Mouse (Mus musculus) G1E-ER4 (cell line): Measurements from ENCODE around the gene Cd207. TPM values are rescaled to one million over a fixed set of nuclear protein-coding genes. Genes with fewer than 3 reads are reported as not detected.

ENCODE experiments used
- GATA1 ChIP-seq: IDR thresholded peaks from one replicate; pipeline ENCODE4 v1.8.0; 2012; ENCODE audit warnings: low read length, inconsistent platforms
- polyA plus RNA-seq: library from polyadenylated mRNA; stranded (reverse); fragments of >175 nt; gene quantifications from 2 replicates; pipeline ENCODE4 v1.2.3, GENCODE M21; 2012

Gene Cd207
- polyA plus RNA-seq: not detected in 2 replicates

DNA sequence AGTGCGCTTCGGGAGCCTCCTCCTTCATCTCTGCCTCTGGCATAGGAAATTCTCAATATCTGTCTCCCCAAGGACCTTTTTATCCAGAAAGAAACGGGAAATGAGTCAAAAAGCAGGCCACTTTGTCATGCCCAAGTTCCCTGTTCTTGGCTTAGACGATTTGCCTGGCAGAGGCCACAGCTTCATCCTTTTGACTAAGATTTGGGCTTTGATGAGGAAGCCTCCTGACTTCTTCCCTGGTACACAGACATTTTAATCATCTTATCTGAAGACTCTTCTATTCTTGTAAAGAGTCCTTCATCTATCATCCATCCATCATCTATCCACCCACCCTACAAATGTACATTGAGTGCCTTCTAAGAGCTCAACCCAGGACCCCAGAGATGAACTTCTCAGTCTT, at the start of gene Cd207:
Cd207 (minus strand) TSS at position 101 of the 400 bp plus-strand sequence.
- no peak for TF ChIP-seq GATA1

DNA sequence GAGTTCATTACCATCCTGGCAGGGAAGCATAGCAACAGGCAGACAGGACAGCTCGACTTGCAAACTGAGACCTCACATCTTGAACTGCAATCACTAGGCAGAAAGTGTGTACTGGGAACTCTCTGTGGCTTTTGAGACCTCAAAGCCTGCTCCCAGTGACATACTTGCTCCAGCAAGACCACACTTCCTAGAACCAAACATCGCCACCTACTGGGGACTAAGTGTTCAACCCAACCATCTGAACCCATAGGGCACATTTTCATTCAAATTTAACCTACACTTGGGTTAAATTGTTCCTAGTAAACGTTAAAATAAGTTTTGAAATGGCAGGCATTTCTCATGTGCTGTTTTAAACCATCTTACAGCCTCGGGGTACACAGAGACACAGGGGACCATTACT, 49.5 kb upstream of the Cd207 start:
- TF ChIP-seq GATA1: no peak

GRCm38 (mm10) chr6:83722526-83722925, 44.9 kb upstream of the Cd207 start:
- no peak for TF ChIP-seq GATA1

GRCm38 (mm10) chr6:83717026-83717425, 39.4 kb upstream of the Cd207 start:
- TF ChIP-seq GATA1: no peak

DNA sequence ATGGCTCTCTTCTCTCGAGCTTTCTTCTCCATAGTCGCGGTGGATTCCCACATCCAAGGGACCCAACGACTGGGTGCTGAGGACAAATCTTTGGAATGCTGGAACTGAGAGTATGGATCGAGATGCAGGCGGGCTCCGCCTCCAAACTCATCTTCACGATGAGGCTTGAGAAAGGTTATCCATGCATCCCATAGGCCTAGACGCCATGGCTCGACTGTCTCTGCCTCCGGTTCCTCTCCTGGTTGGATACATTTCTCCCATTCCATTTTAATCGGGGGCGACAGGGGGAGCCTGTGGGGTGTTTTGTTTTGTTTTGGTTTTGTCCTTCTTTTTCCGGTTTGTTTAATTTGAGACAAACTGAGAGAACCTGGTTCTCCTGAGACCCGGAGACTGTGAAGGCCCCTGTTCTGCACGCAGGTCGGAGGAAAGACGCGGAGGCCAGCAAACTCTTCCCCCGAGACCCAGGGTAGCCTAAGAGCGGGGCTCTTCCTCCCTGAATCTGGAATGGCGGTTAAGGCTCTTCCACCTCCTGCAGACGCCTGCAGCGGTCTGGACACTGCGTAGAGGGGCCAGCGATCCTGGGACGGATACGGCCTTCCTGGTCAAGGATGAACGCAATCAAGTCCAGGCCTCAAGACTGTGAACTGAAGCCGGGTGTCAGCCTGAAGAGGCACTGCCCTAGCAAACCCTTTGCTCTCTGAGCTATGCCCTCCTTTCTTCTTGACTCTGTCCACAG, 38.0 kb upstream of the Cd207 start:
- no peak for TF ChIP-seq GATA1

GRCm38 (mm10) chr6:83714221-83715123, 36.8 kb upstream of the Cd207 start:
- no peak for TF ChIP-seq GATA1

DNA sequence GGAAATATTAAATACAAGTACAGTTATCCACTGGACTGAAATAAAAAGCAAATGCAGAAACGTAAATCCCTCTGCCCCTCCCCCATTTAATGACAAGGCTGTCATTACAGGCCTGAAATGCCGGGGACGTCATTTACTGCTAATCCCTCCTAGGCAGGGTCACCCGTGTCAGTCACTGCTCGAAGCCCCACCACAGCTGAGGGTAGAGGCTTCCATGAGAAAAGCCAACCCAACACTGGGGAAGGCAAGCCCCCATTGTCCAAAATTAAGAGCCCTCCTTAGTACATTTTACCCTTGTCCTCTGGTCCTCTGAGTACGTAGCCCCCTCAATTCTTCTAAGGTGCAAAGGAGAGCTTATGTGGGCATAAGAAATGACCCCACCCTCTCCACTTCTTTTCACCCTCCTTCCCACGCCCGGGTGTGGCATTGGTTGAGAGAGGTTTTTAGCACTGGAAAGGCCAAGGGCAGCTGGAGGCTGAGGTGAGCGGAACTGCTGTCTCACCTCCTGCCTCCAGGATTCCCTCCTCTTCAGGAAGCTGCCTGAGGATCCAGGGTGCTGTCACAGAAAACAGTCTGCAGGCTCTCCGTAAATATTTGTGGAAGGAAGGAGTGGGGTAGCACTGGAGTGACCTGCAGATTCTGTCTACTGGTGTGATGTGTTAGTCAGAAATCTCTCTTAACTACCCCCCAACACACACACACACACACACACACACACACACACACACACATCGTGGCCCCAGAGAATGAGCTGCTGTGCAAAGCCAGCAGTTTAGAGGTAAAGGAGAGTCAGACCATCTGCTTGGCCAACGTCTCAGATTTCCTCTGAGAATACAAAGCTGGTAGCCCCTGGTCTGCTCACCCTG, 35.8 kb upstream of the Cd207 start:
- no peak for TF ChIP-seq GATA1

GRCm38 (mm10) chr6:83711725-83712475, 34.2 kb upstream of the Cd207 start:
- TF ChIP-seq GATA1: no peak

- TF ChIP-seq GATA1: no peak
Observed at GRCm38 (mm10) chr6:83711067-83711675, 33.5 kb upstream of the Cd207 start, which contains the start of gene Vax2. Gene Vax2, plus strand, starts transcription at chr6:83711264.

DNA sequence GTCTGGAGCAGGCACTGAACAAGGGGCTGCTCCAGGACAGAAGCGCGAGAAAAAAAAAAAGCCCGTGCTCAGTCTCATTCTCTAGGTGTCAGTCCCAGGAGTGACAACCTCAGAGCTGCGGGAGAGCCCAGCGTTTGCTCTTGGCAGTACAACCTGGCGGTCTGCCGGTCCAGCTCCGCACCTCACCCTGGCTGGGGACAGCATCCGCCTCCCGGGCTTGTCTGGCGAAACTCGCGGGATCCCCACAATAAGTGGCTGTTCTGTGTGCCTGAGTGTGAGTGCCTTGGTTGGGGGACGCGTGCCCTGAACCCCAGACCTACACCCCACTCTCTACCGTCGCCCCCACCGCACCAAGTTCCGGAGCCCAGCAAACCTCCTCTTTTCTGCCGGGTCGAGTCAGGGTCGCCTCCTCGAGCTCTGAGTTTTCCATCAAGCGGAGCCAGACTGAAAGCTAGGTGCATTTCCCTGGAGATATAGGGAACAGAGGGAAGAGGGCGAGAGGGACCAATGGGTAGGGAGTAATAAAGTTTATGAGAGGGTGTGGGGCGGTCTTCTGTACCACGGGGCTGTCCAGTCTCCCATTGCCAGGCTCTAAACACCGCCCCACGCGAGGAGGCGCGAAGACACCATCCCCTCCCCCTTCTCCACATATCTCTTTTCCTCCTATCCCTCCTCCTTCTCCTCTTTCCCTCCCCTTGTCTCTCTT, 32.9 kb upstream of the Cd207 start:
- TF ChIP-seq GATA1: no peak

- TF ChIP-seq GATA1: no peak
Observed at GRCm38 (mm10) chr6:83707738-83708510, 30.3 kb upstream of the Cd207 start.

DNA sequence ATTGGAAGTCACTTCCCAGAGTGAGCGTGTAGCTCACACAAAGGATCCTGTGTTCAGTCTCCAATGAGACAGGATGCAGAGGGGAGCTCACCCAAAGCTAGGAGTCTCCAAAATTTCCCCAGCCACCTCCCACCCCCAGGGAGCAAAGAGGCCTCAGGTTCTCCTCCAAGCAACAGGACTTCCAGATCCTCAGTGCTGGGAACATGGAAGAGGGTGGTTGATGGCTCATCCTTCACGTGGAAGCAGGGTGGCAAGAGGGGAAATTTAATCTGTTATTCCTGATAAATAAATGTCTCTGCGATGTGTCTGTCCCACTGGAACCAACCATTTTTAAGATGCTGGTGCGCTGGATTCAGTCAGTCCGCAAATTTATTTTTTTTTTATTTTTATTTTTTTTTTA, 27.0 kb upstream of the Cd207 start:
- no peak for TF ChIP-seq GATA1

DNA sequence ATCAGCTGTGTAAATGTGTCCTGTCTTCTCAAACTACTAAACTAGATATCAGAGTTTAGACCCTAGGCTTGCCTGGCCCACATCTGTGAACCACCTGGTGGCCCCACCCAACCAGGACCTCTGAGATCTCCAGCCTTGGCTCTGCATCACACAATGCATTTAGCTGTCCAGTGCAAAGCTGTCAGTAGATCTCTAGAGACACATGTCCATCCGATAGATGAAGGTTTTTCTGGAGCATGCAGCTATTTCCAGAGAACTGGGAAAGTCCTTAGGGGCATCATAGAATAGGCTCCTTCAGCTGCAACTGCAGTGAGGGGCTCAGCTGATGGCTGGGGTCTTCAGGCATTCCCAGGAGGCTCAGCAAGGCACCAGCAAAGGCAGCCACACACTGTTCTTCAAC, 26.6 kb upstream of the Cd207 start:
- no peak for TF ChIP-seq GATA1
